Mouse (Mus musculus) erythroid progenitor cell, adult 5-6 weeks (primary cell): Measurements from ENCODE around the gene Pomt2. TPM values are rescaled to one million over a fixed set of nuclear protein-coding genes. Genes with fewer than 3 reads are reported as not detected.

Source experiments
- ATAC-seq: replicated peaks from 2 replicates; pipeline ENCODE4 v1.8.0; 2016; ENCODE audit warnings: moderate number of reproducible peaks, mild to moderate bottlenecking, moderate TSS enrichment, inconsistent platforms; ENCODE audit not compliant: poor library complexity, low FRiP score, severe bottlenecking
- total RNA-seq, 2 experiments: library from RNA; stranded (forward) in 1 of 2; stranded (reverse) in 1 of 2; fragments of 150-400 nt in 1 of 2; fragments of 186-747, 209-891 nt in 1 of 2; gene quantifications; 2 replicates each; pipeline versions ENCODE4 v1.2.3 to v1.2.4; 2015 to 2017; ENCODE audit warnings: low replicate concordance in 2 of 2

Pomt2 gene
- total RNA-seq, 2 experiments from 2014 or later: 0.42 to 1.3 TPM

DNA sequence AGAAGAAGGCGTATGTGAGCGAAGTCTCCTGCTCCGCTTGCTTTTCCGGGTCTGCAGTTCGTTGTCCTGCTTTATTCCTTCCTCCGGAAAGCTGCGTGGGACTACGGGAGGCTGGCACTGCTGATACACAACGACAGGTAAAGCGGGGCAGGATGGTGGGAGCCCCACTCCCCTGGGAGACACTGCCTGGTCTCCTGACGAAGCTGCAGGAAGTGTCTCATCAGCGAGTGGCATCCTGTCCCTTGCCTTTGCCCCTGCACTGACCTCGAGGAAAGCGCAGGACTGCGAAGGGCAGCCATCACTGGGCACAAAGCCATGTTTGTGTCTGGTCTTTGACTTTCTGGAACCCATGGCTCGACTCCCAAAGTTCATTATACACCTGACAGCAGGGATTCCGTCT, 90.7 kb downstream of the Pomt2 start:
- no peak for ATAC-seq

Other genes starting within 250 kb of the Pomt2 start
- gene Cipc, start 200.9 kb downstream of the Pomt2 start, total RNA-seq (2015; ENCODE audit: low replicate concordance): 8.6 and 9.2 TPM in 2 replicates
- gene Cipc, start 200.9 kb downstream of the Pomt2 start, total RNA-seq (2017; ENCODE audit: low replicate concordance): 5.8 and 16.4 TPM in 2 replicates
- not detected in 2 replicates for gene Zdhhc22, start 157.5 kb downstream of the Pomt2 start, total RNA-seq (2015; ENCODE audit: low replicate concordance)
- not detected in 2 replicates for gene Zdhhc22, start 157.5 kb downstream of the Pomt2 start, total RNA-seq (2017; ENCODE audit: low replicate concordance)
- not detected in 2 replicates for gene Tmem63c, start 126.6 kb downstream of the Pomt2 start, total RNA-seq (2015; ENCODE audit: low replicate concordance)
- 0.53 TPM in 1 of 2 replicates, not detected in the other for gene Tmem63c, start 126.6 kb downstream of the Pomt2 start, total RNA-seq (2017; ENCODE audit: low replicate concordance)
- not detected in 2 replicates for gene Ngb, start 45.4 kb downstream of the Pomt2 start, total RNA-seq (2015; ENCODE audit: low replicate concordance)
- not detected in 2 replicates for gene Ngb, start 45.4 kb downstream of the Pomt2 start, total RNA-seq (2017; ENCODE audit: low replicate concordance)
- 13.3 and 15.5 TPM in 2 replicates for gene Gstz1, start 803 bp downstream of the Pomt2 start, total RNA-seq (2015; ENCODE audit: low replicate concordance)
- gene Gstz1, start 803 bp downstream of the Pomt2 start, total RNA-seq (2017; ENCODE audit: low replicate concordance): 5.1 and 9.2 TPM in 2 replicates
- not detected in 2 replicates for gene Samd15, start 51.8 kb upstream of the Pomt2 start, total RNA-seq (2015; ENCODE audit: low replicate concordance)
- 3.6 TPM in 1 of 2 replicates, not detected in the other for gene Samd15, start 51.8 kb upstream of the Pomt2 start, total RNA-seq (2017; ENCODE audit: low replicate concordance)
- 0.72 and 2.9 TPM in 2 replicates for gene Tmed8, start 52.5 kb upstream of the Pomt2 start, total RNA-seq (2015; ENCODE audit: low replicate concordance)
- 1.5 and 2.0 TPM in 2 replicates for gene Tmed8, start 52.5 kb upstream of the Pomt2 start, total RNA-seq (2017; ENCODE audit: low replicate concordance)
- gene Noxred1, start 90.8 kb upstream of the Pomt2 start, total RNA-seq (2015; ENCODE audit: low replicate concordance): not detected in 2 replicates
- gene Noxred1, start 90.8 kb upstream of the Pomt2 start, total RNA-seq (2017; ENCODE audit: low replicate concordance): not detected in 2 replicates
- gene Vipas39, start 118.3 kb upstream of the Pomt2 start, total RNA-seq (2015; ENCODE audit: low replicate concordance): 2.5 and 5.4 TPM in 2 replicates
- gene Vipas39, start 118.3 kb upstream of the Pomt2 start, total RNA-seq (2017; ENCODE audit: low replicate concordance): 1.4 and 9.1 TPM in 2 replicates
- 22.7 and 28.5 TPM in 2 replicates for gene Ahsa1, start 118.5 kb upstream of the Pomt2 start, total RNA-seq (2015; ENCODE audit: low replicate concordance)
- 58.2 and 58.3 TPM in 2 replicates for gene Ahsa1, start 118.5 kb upstream of the Pomt2 start, total RNA-seq (2017; ENCODE audit: low replicate concordance)
- gene Ism2, start 151.7 kb upstream of the Pomt2 start, total RNA-seq (2015; ENCODE audit: low replicate concordance): not detected in 2 replicates
- not detected in 2 replicates for gene Ism2, start 151.7 kb upstream of the Pomt2 start, total RNA-seq (2017; ENCODE audit: low replicate concordance)
- 33.9 and 45.7 TPM in 2 replicates for gene Sptlc2, start 240.4 kb upstream of the Pomt2 start, total RNA-seq (2015; ENCODE audit: low replicate concordance)
- gene Sptlc2, start 240.4 kb upstream of the Pomt2 start, total RNA-seq (2017; ENCODE audit: low replicate concordance): 20.4 and 40.2 TPM in 2 replicates